Comparison of ENCODE assay signal across 10 mouse cellular contexts in genomic region chr1:85902108-85902561, GRCm38 (mm10). TPM values are rescaled to one million over a fixed set of nuclear protein-coding genes. Genes with fewer than 3 reads are reported as not detected.
DNase-seq lines count a peak whose midpoint lies in the region; ATAC-seq and TF ChIP-seq lines count a peak whose summit lies in the region.
"Had no signal": no experiment of that assay in that cellular context is flagged by ENCODE, and none has a peak within 500 bp of the region (broad histone marks: within the 10 kb centered on the region; RNA-seq: fewer than 3 reads in every experiment).

No protein-coding gene starts in this region.

- H3K4me3 ChIP-seq in kidney, embryonic 15.5 days (replicated peaks): no peak overlapping the region
- no peak overlapping the region for H3K4me3 ChIP-seq in intestine, embryonic 16.5 days (ENCODE audit: low read length)
- H3K4me3 ChIP-seq in stomach, embryonic 15.5 days (replicated peaks): no peak overlapping the region
- H3K4me3 ChIP-seq: limb, embryonic 12.5 days had no signal

- H3K4me2 ChIP-seq in kidney, embryonic 15.5 days: no peak overlapping the region
- H3K4me2 ChIP-seq in intestine, embryonic 16.5 days (ENCODE audit: low read depth, low read length): no peak overlapping the region
- no peak overlapping the region for H3K4me2 ChIP-seq in stomach, embryonic 15.5 days
- H3K4me2 ChIP-seq: limb, embryonic 12.5 days had no signal

- no peak for TF ChIP-seq POLR2A in brain, embryonic 14.5 days (IDR thresholded peaks at IDR 0.05; ENCODE audit: borderline replicate concordance, extremely low read depth, insufficient read depth, insufficient read length, poor library complexity, severe bottlenecking)

- peak overlapping the region; percentile 34 for H3K27ac ChIP-seq in kidney, embryonic 15.5 days
- no peak overlapping the region for H3K27ac ChIP-seq in intestine, embryonic 16.5 days (ENCODE audit: low read length)
- H3K27ac ChIP-seq in stomach, embryonic 15.5 days: peak overlapping the region; percentile 40; the same call in 1 of the 2 replicates
- H3K27ac ChIP-seq: limb, embryonic 12.5 days had no signal

- peak; percentile 40 for ATAC-seq in kidney, embryonic 15.5 days (replicated peaks; ENCODE audit: low FRiP score)
- peak; percentile 27 for ATAC-seq in intestine, embryonic 16.5 days
- peak; percentile 25; the same call in 1 of the 2 replicates for ATAC-seq in stomach, embryonic 15.5 days (ENCODE audit: insufficient read depth, low FRiP score, low read depth)

- H3K27me3 ChIP-seq in kidney, embryonic 15.5 days: no peaks in the 10 kb centered on the region
- no peaks in the 10 kb centered on the region for H3K27me3 ChIP-seq in intestine, embryonic 16.5 days (replicated peaks; ENCODE audit: control insufficient read depth, insufficient read depth, low read length)
- H3K27me3 ChIP-seq in stomach, embryonic 15.5 days (replicated peaks): no peaks in the 10 kb centered on the region
- H3K27me3 ChIP-seq: limb, embryonic 12.5 days had no signal

- TF ChIP-seq CTCF in brain, embryonic 14.5 days (IDR thresholded peaks at IDR 0.05; ENCODE audit: borderline replicate concordance, extremely low read depth, insufficient read depth, insufficient read length): no peak

- H3K9ac ChIP-seq in kidney, embryonic 15.5 days: no peak overlapping the region
- no peak overlapping the region for H3K9ac ChIP-seq in intestine, embryonic 16.5 days (ENCODE audit: low read depth, low read length)
- H3K9ac ChIP-seq in stomach, embryonic 15.5 days: no peak overlapping the region
- H3K9ac ChIP-seq: limb, embryonic 12.5 days had no signal

- peaks cover 59% of the 10 kb centered on the region for H3K4me1 ChIP-seq in kidney, embryonic 15.5 days
- peaks cover 50% of the 10 kb centered on the region for H3K4me1 ChIP-seq in intestine, embryonic 16.5 days (ENCODE audit: control insufficient read depth, insufficient read depth, low read length)
- peaks cover 46% of the 10 kb centered on the region for H3K4me1 ChIP-seq in stomach, embryonic 15.5 days

- H3K9me3 ChIP-seq in kidney, embryonic 15.5 days (replicated peaks): no peaks in the 10 kb centered on the region
- H3K9me3 ChIP-seq in intestine, embryonic 16.5 days (ENCODE audit: control insufficient read depth, low read length): no peaks in the 10 kb centered on the region
- H3K9me3 ChIP-seq in stomach, embryonic 15.5 days: no peaks in the 10 kb centered on the region
- H3K9me3 ChIP-seq: limb, embryonic 12.5 days had no signal

- peaks cover 44% of the 10 kb centered on the region for H3K36me3 ChIP-seq in kidney, embryonic 15.5 days
- peaks cover 12% of the 10 kb centered on the region for H3K36me3 ChIP-seq in intestine, embryonic 16.5 days (ENCODE audit: control insufficient read depth, insufficient read depth, low read length)
- H3K36me3 ChIP-seq in stomach, embryonic 15.5 days: peaks cover 29% of the 10 kb centered on the region

- no peak for DNase-seq in kidney, adult 11 months
- peak; percentile 94 for DNase-seq in brain, embryonic 14.5 days (ENCODE audit: low read depth)
- peak; percentile 36 for DNase-seq in gastrocnemius, postnatal 10 days
- no peak for DNase-seq in frontal cortex, postnatal 10 days (ENCODE audit: low spot score in 2 of 2)
- DNase-seq in layer of hippocampus, postnatal 10 days (ENCODE audit: low spot score in 2 of 2): no peak

- WGBS in kidney, embryonic 15.5 days: 17% methylated on average over 7 of the region's 7 CpGs
- 41% methylated on average over 7 of the region's 7 CpGs for WGBS in intestine, embryonic 16.5 days
- 17% methylated on average over 7 of the region's 7 CpGs for WGBS in stomach, embryonic 15.5 days

RNA-seq across cellular contexts. Expression of gene Itm2c, which starts 8.1 kb away (rescaled TPM):
- 220 and 231 TPM in 2 replicates for polyA plus RNA-seq in kidney, embryonic 15.5 days (2015; fragmentation: Nextera tagmentation; extraction: Ambion mirVana)
- polyA plus RNA-seq in brain, embryonic 14.5 days (2012; rRNA removed): 160 and 168 TPM in 2 replicates
- total RNA-seq in gastrocnemius, postnatal 10 days (2021): 10 to 100 TPM; 59.7 to 68.9 TPM
- polyA plus RNA-seq in intestine, embryonic 16.5 days (2015; fragmentation: Nextera tagmentation; extraction: Ambion mirVana): 129 and 141 TPM in 2 replicates
- polyA plus RNA-seq in stomach, embryonic 15.5 days (2015; fragmentation: Nextera tagmentation; extraction: Ambion mirVana): 165 and 178 TPM in 2 replicates
- total RNA-seq in layer of hippocampus, postnatal 10 days (2021): 100 to 1,000 TPM; 262 to 270 TPM

RNA-seq across cellular contexts. Expression of gene 4933407L21Rik, which starts 26.1 kb away (rescaled TPM):
- polyA plus RNA-seq in kidney, embryonic 15.5 days (2015; fragmentation: Nextera tagmentation; extraction: Ambion mirVana): 1.5 and 1.8 TPM in 2 replicates
- 6.9 and 7.5 TPM in 2 replicates for polyA plus RNA-seq in brain, embryonic 14.5 days (2012; rRNA removed)
- not detected for total RNA-seq in gastrocnemius, postnatal 10 days (2021)
- 0.09 and 0.22 TPM in 2 replicates for polyA plus RNA-seq in intestine, embryonic 16.5 days (2015; fragmentation: Nextera tagmentation; extraction: Ambion mirVana)
- polyA plus RNA-seq in stomach, embryonic 15.5 days (2015; fragmentation: Nextera tagmentation; extraction: Ambion mirVana): 0.39 and 0.58 TPM in 2 replicates
- total RNA-seq in layer of hippocampus, postnatal 10 days (2021): 1 to 10 TPM; 4.6 to 4.9 TPM
- total RNA-seq: common myeloid progenitor, adult 5-6 weeks had no signal
- polyA plus RNA-seq: limb, embryonic 12.5 days had no signal

RNA-seq across cellular contexts. Expression of gene Gpr55, which starts 58.7 kb away (rescaled TPM):
- 0.04 TPM in 1 of 2 replicates, not detected in the other for polyA plus RNA-seq in kidney, embryonic 15.5 days (2015; fragmentation: Nextera tagmentation; extraction: Ambion mirVana)
- polyA plus RNA-seq in brain, embryonic 14.5 days (2012; rRNA removed): 0.01 TPM in 1 of 2 replicates, not detected in the other
- not detected for total RNA-seq in gastrocnemius, postnatal 10 days (2021)
- 0.07 and 0.10 TPM in 2 replicates for polyA plus RNA-seq in intestine, embryonic 16.5 days (2015; fragmentation: Nextera tagmentation; extraction: Ambion mirVana)
- polyA plus RNA-seq in stomach, embryonic 15.5 days (2015; fragmentation: Nextera tagmentation; extraction: Ambion mirVana): 0.04 and 0.05 TPM in 2 replicates
- under 1 TPM; 0.09 to 0.16 TPM for total RNA-seq in layer of hippocampus, postnatal 10 days (2021)
- total RNA-seq: common myeloid progenitor, adult 5-6 weeks had no signal
- polyA plus RNA-seq: limb, embryonic 12.5 days had no signal

Comparison
In these comparisons a context has a peak if more than half of its experiments do, and no peak if none do; other contexts are left out.
1. DNase-seq: peak in brain, embryonic 14.5 days (single experiment) and gastrocnemius, postnatal 10 days (single experiment); none in kidney, adult 11 months (single experiment), frontal cortex, postnatal 10 days (0 of 2) and layer of hippocampus, postnatal 10 days (0 of 2).
2. Peak in every context shown above with its lines, with median percentiles within 50 percentile points of each other: ATAC-seq.